Mouse (Mus musculus) forebrain, postnatal 0 days (tissue): ENCODE data around the gene Lst1. TPM values are rescaled to one million over a fixed set of nuclear protein-coding genes. Genes with fewer than 3 reads are reported as not detected.

Experiments
- ATAC-seq: fragments of 200-750 bp; cut with Nextera tagmentation; 2 replicates; pipeline ENCODE4 v1.8.0; 2017; ENCODE audit warnings: mild to moderate bottlenecking, moderate library complexity
- DNase-seq: peaks from one replicate; pipeline ENCODE4 v3.0.0-alpha.2; 2015
- H3K27ac ChIP-seq: fragments of 300-500 bp; sonication (generic); 2 replicates; pipeline ENCODE4 v1.5.1; 2014; ENCODE audit warnings: low read depth, mild to moderate bottlenecking, antibody characterized with exemption, low read length, moderate library complexity, mixed read lengths
- H3K27me3 ChIP-seq: fragments of 300-500 bp; sonication (generic); 2 replicates; pipeline ENCODE4 v1.6.1; 2014; ENCODE audit warnings: mild to moderate bottlenecking, low read length, mixed read lengths; ENCODE audit not compliant: insufficient read depth
- H3K36me3 ChIP-seq: fragments of 300-500 bp; sonication (generic); 2 replicates; pipeline ENCODE4 v1.6.1; 2014; ENCODE audit warnings: mild to moderate bottlenecking, moderate library complexity; ENCODE audit not compliant: insufficient read depth
- H3K4me1 ChIP-seq: fragments of 300-500 bp; sonication (generic); 2 replicates; pipeline ENCODE4 v1.6.1; 2014; ENCODE audit warnings: antibody characterized with exemption; ENCODE audit not compliant: insufficient read depth
- H3K4me2 ChIP-seq: fragments of 300-500 bp; sonication (generic); 2 replicates; pipeline ENCODE4 v1.6.1; 2014; ENCODE audit warnings: low read depth, mild to moderate bottlenecking, moderate library complexity
- H3K4me3 ChIP-seq: fragments of 300-500 bp; sonication (generic); 2 replicates; pipeline ENCODE4 v1.5.1; 2014; ENCODE audit warnings: low read depth, low read length, mixed read lengths
- H3K9ac ChIP-seq: fragments of 300-500 bp; sonication (generic); 2 replicates; pipeline ENCODE4 v1.6.1; 2014; ENCODE audit warnings: mild to moderate bottlenecking
- H3K9me3 ChIP-seq: fragments of 300-500 bp; sonication (generic); 2 replicates; pipeline ENCODE4 v1.6.1; 2016; ENCODE audit warnings: low read length
- CTCF ChIP-seq: sonication (generic); IDR thresholded peaks from 2 replicates; pipeline ENCODE4 v1.5.1; 2016; ENCODE audit warnings: antibody characterized with exemption, control low read depth, low read depth
- WGBS: fragments of 180-500 bp; shearing (Covaris S2); extraction: QIAGEN DNeasy Blood & Tissue Kit; methylation state at CpG from one replicate; pipeline ENCODE4 v1.1.7; 2014; 5-methylcytosine and 5-hydroxymethylcytosine counted together
- polyA plus RNA-seq: library from polyadenylated mRNA; unstranded; fragments of >200 nt; fragmentation: Nextera tagmentation; extraction: Ambion mirVana; gene quantifications from 2 replicates; pipeline ENCODE4 v1.2.1, GENCODE M21; 2015
- total RNA-seq: library from RNA; depleted of rRNA; stranded (reverse); fragments of >200 nt; gene quantifications from 2 replicates; pipeline ENCODE4 v1.2.3, GENCODE M21; 2014

Lst1 gene
- total and polyA plus RNA-seq, 2 experiments from 2014 or later = 11.4 to 17.4 TPM

- Histone ChIP-seq H3K27me3 (no peaks in the 10 kb centered on the region), H3K36me3 (no peaks in the 10 kb centered on the region)
- ATAC-seq = no peak
These were observed 21.7 kb upstream of the Lst1 start for GRCm38 (mm10) chr17:35209785-35210535.

GRCm38 (mm10) chr17:35205380-35205769 lies 17.1 kb upstream of the Lst1 start:
- 61% methylated on average over 10 of the region's 10 CpGs for WGBS
- ATAC-seq = no peak
- no peak overlapping the region for H3K9ac ChIP-seq
- H3K36me3 ChIP-seq = no peaks in the 10 kb centered on the region
- H3K4me2 ChIP-seq = no peak overlapping the region
- TF ChIP-seq CTCF = no peak
- H3K4me3 ChIP-seq = no peak overlapping the region
- no peaks in the 10 kb centered on the region for H3K9me3 ChIP-seq
- H3K27ac ChIP-seq = no peak overlapping the region
- H3K27me3 ChIP-seq = no peaks in the 10 kb centered on the region
- H3K4me1 ChIP-seq = no peaks in the 10 kb centered on the region
- no peak for DNase-seq

More at GRCm38 (mm10) chr17:35209785-35210535, 21.7 kb upstream of the Lst1 start:
- TF ChIP-seq CTCF = no peak
- WGBS = 65% methylated on average over 12 of the region's 12 CpGs
- Histone ChIP-seq H3K9ac (no peak overlapping the region), H3K9me3 (no peaks in the 10 kb centered on the region), H3K27ac (no peak overlapping the region), H3K4me3 (no peak overlapping the region), H3K4me1 (no peaks in the 10 kb centered on the region), H3K4me2 (no peak overlapping the region)
- DNase-seq = no peak

DNA sequence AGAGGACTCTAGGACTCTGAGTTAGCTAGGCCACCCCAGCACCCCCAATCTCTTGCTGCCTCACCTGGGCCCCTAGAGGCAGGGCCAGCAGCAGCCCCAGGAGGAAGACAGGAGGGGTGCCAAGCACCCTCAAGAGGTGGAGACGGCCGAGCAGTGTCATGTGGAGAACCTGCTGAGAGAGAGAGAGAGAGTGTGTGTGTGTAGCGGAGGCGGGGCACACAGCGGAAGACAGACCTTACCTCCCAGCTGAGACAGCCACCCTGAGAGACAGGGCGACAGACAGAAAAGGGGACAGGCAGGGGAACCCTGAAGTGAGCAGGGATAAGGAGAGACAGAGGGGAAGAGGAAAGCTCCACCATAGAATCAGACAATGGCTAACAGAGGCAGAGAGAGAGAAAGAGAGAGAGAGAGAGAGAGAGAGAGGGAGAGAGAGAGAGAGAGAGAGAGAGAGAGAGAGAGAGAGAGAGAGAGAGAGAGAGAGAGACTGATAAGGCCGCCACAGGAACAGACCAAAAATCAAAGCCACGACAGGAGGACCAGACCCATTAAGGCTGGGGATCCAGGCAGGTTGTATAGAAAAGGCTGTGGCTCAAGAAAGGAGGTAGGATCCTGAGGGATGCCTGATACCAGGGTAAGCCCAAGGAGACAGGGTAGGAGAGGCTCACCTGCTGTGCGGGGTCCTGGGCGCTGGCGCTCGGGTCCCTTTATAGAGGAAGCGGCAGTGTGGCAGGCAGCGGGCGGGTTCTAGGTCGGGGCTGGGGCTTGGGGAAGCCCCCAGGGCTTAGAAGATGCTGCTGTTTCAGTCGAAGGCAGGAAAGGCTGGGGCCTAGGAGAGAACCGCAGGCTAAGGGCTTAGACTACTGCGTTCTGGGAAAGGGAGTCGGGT lies 16.5 kb upstream of the Lst1 start, which contains the start of gene Lta:
TSS of gene Lta (minus strand) at position 858 of the 886 bp plus-strand sequence.
- H3K9ac ChIP-seq = no peak within 1 kb of the TSS
- 33% methylated on average over 20 of the region's 20 CpGs for WGBS
- TF ChIP-seq CTCF = no peak

GRCm38 (mm10) chr17:35202442-35202841 lies 14.2 kb upstream of the Lst1 start:
- no peak for ATAC-seq
- DNase-seq = no peak
- peaks cover 5% of the 10 kb centered on the region for H3K27me3 ChIP-seq
- no peaks in the 10 kb centered on the region for H3K9me3 ChIP-seq
- no peaks in the 10 kb centered on the region for H3K4me1 ChIP-seq
- H3K27ac ChIP-seq = no peak overlapping the region
- no peak for TF ChIP-seq CTCF
- no peaks in the 10 kb centered on the region for H3K36me3 ChIP-seq
- no peak overlapping the region for H3K4me2 ChIP-seq
- no peak overlapping the region for H3K4me3 ChIP-seq
- WGBS = 73% methylated on average over 4 of the region's 4 CpGs
- H3K9ac ChIP-seq = no peak overlapping the region

More for the DNA sequence above, 16.5 kb upstream of the Lst1 start, which contains the start of gene Lta:
- no peaks in the 10 kb centered on the region for H3K9me3 ChIP-seq
- no peaks in the 10 kb centered on the region for H3K27me3 ChIP-seq
- no peaks in the 10 kb centered on the region for H3K4me1 ChIP-seq
- H3K4me2 ChIP-seq = no peak within 1 kb of the TSS
- DNase-seq (no peak), ATAC-seq (no peak)
- no peaks in the 10 kb centered on the region for H3K36me3 ChIP-seq
- H3K4me3 ChIP-seq = no peak within 1 kb of the TSS
- H3K27ac ChIP-seq = no peak within 1 kb of the TSS

DNA sequence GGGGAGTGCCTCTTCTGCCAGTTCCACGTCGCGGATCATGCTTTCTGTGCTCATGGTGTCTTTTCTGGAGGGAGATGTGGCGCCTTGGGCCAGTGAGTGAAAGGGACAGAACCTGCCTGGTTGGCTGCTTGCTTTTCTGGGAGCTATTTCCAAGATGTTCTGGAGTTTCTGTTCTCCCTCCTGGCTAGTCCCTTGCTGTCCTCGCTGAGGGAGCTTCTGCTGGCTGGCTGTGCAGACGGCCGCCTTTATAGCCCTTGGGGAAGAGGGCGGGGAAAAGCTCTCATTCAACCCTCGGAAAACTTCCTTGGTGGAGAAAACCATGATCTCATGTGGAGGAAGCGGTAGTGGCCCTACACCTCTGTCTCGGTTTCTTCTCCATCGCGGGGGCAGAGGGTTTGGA lies 13.5 kb upstream of the Lst1 start, which contains the start of gene Tnf:
TSS of gene Tnf (minus strand) at position 221 of the 400 bp plus-strand sequence.
- H3K36me3 ChIP-seq = no peaks in the 10 kb centered on the region
- ATAC-seq = no peak
- H3K27ac ChIP-seq = no peak within 1 kb of the TSS
- H3K9ac ChIP-seq = no peak within 1 kb of the TSS
- no peaks in the 10 kb centered on the region for H3K4me1 ChIP-seq
- no peak for DNase-seq
- no peak for TF ChIP-seq CTCF
- H3K4me3 ChIP-seq = no peak within 1 kb of the TSS
- no peak within 1 kb of the TSS for H3K4me2 ChIP-seq
- no peaks in the 10 kb centered on the region for H3K9me3 ChIP-seq
- WGBS = 49% methylated on average over 13 of the region's 13 CpGs
- peaks cover 5% of the 10 kb centered on the region for H3K27me3 ChIP-seq

DNA sequence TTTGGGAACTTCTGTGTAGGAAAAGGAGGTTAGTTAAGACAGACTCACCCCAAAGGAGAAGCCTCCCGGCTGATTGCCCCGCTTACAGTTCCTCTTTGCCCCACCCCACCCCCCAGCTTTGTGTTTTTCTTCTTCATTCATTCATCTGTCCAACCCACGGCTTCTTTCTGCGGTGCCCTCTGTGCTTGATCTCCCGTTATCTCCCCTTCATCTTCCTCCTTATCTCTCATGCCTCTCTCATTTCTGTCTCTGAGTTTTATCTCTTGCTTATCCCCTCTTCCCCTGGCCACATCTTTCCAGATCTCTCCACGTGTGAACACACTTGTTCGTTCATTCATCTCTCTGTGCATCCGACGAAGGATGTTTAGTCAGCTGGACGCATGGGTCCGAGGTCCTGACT lies 12.9 kb upstream of the Lst1 start:
- H3K4me3 ChIP-seq = no peak overlapping the region

More for the DNA sequence above, 12.9 kb upstream of the Lst1 start:
- DNase-seq (no peak), ATAC-seq (no peak)
- H3K27ac ChIP-seq = no peak overlapping the region
- TF ChIP-seq CTCF = no peak
- 0 out of 2 replicates have a peak, but pooled peaks cover under 1% of the 10 kb centered on the region for H3K4me1 ChIP-seq
- H3K9me3 ChIP-seq = no peaks in the 10 kb centered on the region
- no peaks in the 10 kb centered on the region for H3K36me3 ChIP-seq
- peaks cover 5% of the 10 kb centered on the region for H3K27me3 ChIP-seq
- H3K4me2 ChIP-seq = no peak overlapping the region
- no peak overlapping the region for H3K9ac ChIP-seq
- 82% methylated on average over 11 of the region's 11 CpGs for WGBS
